Mouse (Mus musculus) 416B (cell line): ENCODE measurements around the gene St8sia4.

Experiments
- DNase-seq: peaks from one replicate; pipeline ENCODE4 v3.0.0; 2011; ENCODE audit warnings: low read depth

The St8sia4 gene

GRCm38 (mm10) chr1:95667435-95668252 is at the start of gene St8sia4:
Gene St8sia4, minus strand, starts transcription at chr1:95667571.
- DNase-seq = peak; percentile 97

- DNase-seq = no peak
Measured at GRCm38 (mm10) chr1:95709181-95709580, 41.8 kb upstream of the St8sia4 start.

- peak; percentile 14 for DNase-seq
Measured at GRCm38 (mm10) chr1:95699903-95700302, 32.5 kb upstream of the St8sia4 start.

GRCm38 (mm10) chr1:95674052-95674451 is 6.7 kb upstream of the St8sia4 start:
- DNase-seq = peak; percentile 88

GRCm38 (mm10) chr1:95668253-95668805 is 958 bp upstream of the St8sia4 start:
- DNase-seq = no peak

GRCm38 (mm10) chr1:95666541-95667320 is 640 bp downstream of the St8sia4 start:
- peak; percentile 72 for DNase-seq

GRCm38 (mm10) chr1:95665951-95666484 is 1.4 kb downstream of the St8sia4 start:
- peak; percentile 87 for DNase-seq

- DNase-seq = peak; percentile 64
Measured at GRCm38 (mm10) chr1:95664969-95665702, 2.2 kb downstream of the St8sia4 start.

GRCm38 (mm10) chr1:95664321-95664825 is 3.0 kb downstream of the St8sia4 start:
- peak; percentile 88 for DNase-seq

- DNase-seq = peak; percentile 89
Measured at GRCm38 (mm10) chr1:95657051-95657668, 10.2 kb downstream of the St8sia4 start.

GRCm38 (mm10) chr1:95655564-95655963 is 11.8 kb downstream of the St8sia4 start:
- DNase-seq = peak; percentile 24

GRCm38 (mm10) chr1:95653445-95653844 is 13.9 kb downstream of the St8sia4 start:
- no peak for DNase-seq

- DNase-seq = no peak
Measured at GRCm38 (mm10) chr1:95644292-95644691, 23.1 kb downstream of the St8sia4 start.

- DNase-seq = no peak
Measured at GRCm38 (mm10) chr1:95639001-95639400, 28.4 kb downstream of the St8sia4 start.

- no peak for DNase-seq
Measured at GRCm38 (mm10) chr1:95624376-95624775, 43.0 kb downstream of the St8sia4 start.

- no peak for DNase-seq
Measured at GRCm38 (mm10) chr1:95618647-95619046, 48.7 kb downstream of the St8sia4 start.

- no peak for DNase-seq
Measured at GRCm38 (mm10) chr1:95618125-95618524, 49.2 kb downstream of the St8sia4 start.

- DNase-seq = no peak
Measured at GRCm38 (mm10) chr1:95610017-95610416, 57.4 kb downstream of the St8sia4 start.

GRCm38 (mm10) chr1:95609045-95609444 is 58.3 kb downstream of the St8sia4 start:
- DNase-seq = no peak

- peak; percentile 54 for DNase-seq
Measured at GRCm38 (mm10) chr1:95605458-95605857, 61.9 kb downstream of the St8sia4 start.

GRCm38 (mm10) chr1:95598108-95598507 is 69.3 kb downstream of the St8sia4 start:
- DNase-seq = peak; percentile 58
